8 mouse cellular contexts compared by ENCODE assay signal in genomic region chr11:77497851-77498250, GRCm38 (mm10). TPM values are rescaled to one million over a fixed set of nuclear protein-coding genes. Genes with fewer than 3 reads are reported as not detected.
DNase-seq lines count a peak whose midpoint lies in the region; ATAC-seq lines count a peak whose summit lies in the region.

No protein-coding gene starts in this region.

- H3K4me3 ChIP-seq in kidney, embryonic 14.5 days (ENCODE audit: low read length): no peak overlapping the region
- no peak overlapping the region for H3K4me3 ChIP-seq in forebrain, embryonic 13.5 days
- H3K4me3 ChIP-seq in midbrain, embryonic 14.5 days (replicated peaks; ENCODE audit: low read depth, low read length): no peak overlapping the region

- H3K9me3 ChIP-seq in kidney, embryonic 14.5 days (ENCODE audit: control insufficient read depth, low read length): no peaks in the 10 kb centered on the region
- H3K9me3 ChIP-seq in forebrain, embryonic 13.5 days (replicated peaks): no peaks in the 10 kb centered on the region
- H3K9me3 ChIP-seq in midbrain, embryonic 14.5 days (ENCODE audit: control insufficient read depth, low read length): no peaks in the 10 kb centered on the region

- H3K36me3 ChIP-seq in kidney, embryonic 14.5 days (ENCODE audit: control insufficient read depth, insufficient read depth, low read length): peaks cover 36% of the 10 kb centered on the region
- H3K36me3 ChIP-seq in forebrain, embryonic 13.5 days (ENCODE audit: poor library complexity, severe bottlenecking): peaks cover 39% of the 10 kb centered on the region
- peaks cover 37% of the 10 kb centered on the region for H3K36me3 ChIP-seq in midbrain, embryonic 14.5 days (ENCODE audit: control insufficient read depth, insufficient read depth, low read length)

- no peaks in the 10 kb centered on the region for H3K27me3 ChIP-seq in kidney, embryonic 14.5 days (ENCODE audit: control insufficient read depth, insufficient read depth, low read length)
- H3K27me3 ChIP-seq in forebrain, embryonic 13.5 days: no peaks in the 10 kb centered on the region
- H3K27me3 ChIP-seq in midbrain, embryonic 14.5 days (ENCODE audit: control insufficient read depth, insufficient read depth, low read length): no peaks in the 10 kb centered on the region

- no peak overlapping the region for H3K4me2 ChIP-seq in kidney, embryonic 14.5 days (replicated peaks; ENCODE audit: low read depth, low read length)
- H3K4me2 ChIP-seq in forebrain, embryonic 13.5 days: no peak overlapping the region
- H3K4me2 ChIP-seq in midbrain, embryonic 14.5 days (ENCODE audit: low read length): no peak overlapping the region

- H3K4me1 ChIP-seq in kidney, embryonic 14.5 days (ENCODE audit: control insufficient read depth, insufficient read depth, low read length): peaks cover 38% of the 10 kb centered on the region
- peaks cover 56% of the 10 kb centered on the region for H3K4me1 ChIP-seq in forebrain, embryonic 13.5 days
- H3K4me1 ChIP-seq in midbrain, embryonic 14.5 days (ENCODE audit: control insufficient read depth, insufficient read depth, low read length): peaks cover 29% of the 10 kb centered on the region

- whole genome bisulfite sequencing in kidney, embryonic 14.5 days: 51% methylated on average over 4 of the region's 4 CpGs
- 29% methylated on average over 4 of the region's 4 CpGs for WGBS in forebrain, embryonic 13.5 days
- whole genome bisulfite sequencing in midbrain, embryonic 14.5 days: 35% methylated on average over 3 of the region's 4 CpGs

- no peak overlapping the region for H3K9ac ChIP-seq in kidney, embryonic 14.5 days (ENCODE audit: low read depth, low read length)
- H3K9ac ChIP-seq in forebrain, embryonic 13.5 days: peak overlapping the region; percentile 7; the same call in 1 of the 2 replicates
- H3K9ac ChIP-seq in midbrain, embryonic 14.5 days (replicated peaks; ENCODE audit: low read length): no peak overlapping the region

- no peak for ATAC-seq in kidney, embryonic 14.5 days (ENCODE audit: low FRiP score, low TSS enrichment)
- ATAC-seq in forebrain, embryonic 13.5 days: no peak
- no peak for ATAC-seq in midbrain, embryonic 14.5 days (ENCODE audit: low FRiP score, low TSS enrichment)

- peak overlapping the region; percentile 44; the same call in 1 of the 2 replicates for H3K27ac ChIP-seq in kidney, embryonic 14.5 days (ENCODE audit: low read depth, low read length)
- peak overlapping the region; percentile 44 for H3K27ac ChIP-seq in forebrain, embryonic 13.5 days
- peak overlapping the region; percentile 26; the same call in 1 of the 2 replicates for H3K27ac ChIP-seq in midbrain, embryonic 14.5 days (replicated peaks; ENCODE audit: low read depth, low read length)

- DNase-seq in kidney, adult 8-10 months: no peak
- peak; percentile 73 for DNase-seq in kidney, postnatal 14 days
- DNase-seq in midbrain, embryonic 14.5 days: no peak
- DNase-seq in right cerebral cortex, postnatal 36 days (ENCODE audit: low spot score in 2 of 2): no peak
- DNase-seq in right cerebral cortex, postnatal 25 days: no peak
- no peak for DNase-seq in adrenal gland, postnatal 36 days

RNA-seq across cellular contexts. Expression of gene Git1, which starts 4.5 kb away (rescaled TPM):
- 18.1 and 19.3 TPM in 2 replicates for polyA plus RNA-seq in kidney, embryonic 14.5 days (2014; fragmentation: Nextera tagmentation; extraction: Ambion mirVana)
- 12.9 and 14.6 TPM in 2 replicates for polyA plus RNA-seq in forebrain, embryonic 13.5 days (2015; fragmentation: Nextera tagmentation; extraction: Ambion mirVana)
- polyA plus RNA-seq in midbrain, embryonic 14.5 days (2014; fragmentation: Nextera tagmentation; extraction: Ambion mirVana): 23.1 and 25.1 TPM in 2 replicates
- 10 to 100 TPM; 47.6 to 49.9 TPM for total RNA-seq in adrenal gland, postnatal 36 days (2021)

RNA-seq across cellular contexts. Expression of gene Ankrd13b, which starts 8.4 kb away (rescaled TPM):
- 6.8 and 8.6 TPM in 2 replicates for polyA plus RNA-seq in kidney, embryonic 14.5 days (2014; fragmentation: Nextera tagmentation; extraction: Ambion mirVana)
- polyA plus RNA-seq in forebrain, embryonic 13.5 days (2015; fragmentation: Nextera tagmentation; extraction: Ambion mirVana): 18.0 and 18.7 TPM in 2 replicates
- polyA plus RNA-seq in midbrain, embryonic 14.5 days (2014; fragmentation: Nextera tagmentation; extraction: Ambion mirVana): 42.6 and 43.7 TPM in 2 replicates
- total RNA-seq in adrenal gland, postnatal 36 days (2021): 1 to 10 TPM; 5.8 to 6.7 TPM

RNA-seq across cellular contexts. Expression of gene Abhd15, which starts 17.1 kb away (rescaled TPM):
- 1.4 and 2.6 TPM in 2 replicates for polyA plus RNA-seq in kidney, embryonic 14.5 days (2014; fragmentation: Nextera tagmentation; extraction: Ambion mirVana)
- polyA plus RNA-seq in forebrain, embryonic 13.5 days (2015; fragmentation: Nextera tagmentation; extraction: Ambion mirVana): 3.0 and 3.8 TPM in 2 replicates
- 1.8 and 2.0 TPM in 2 replicates for polyA plus RNA-seq in midbrain, embryonic 14.5 days (2014; fragmentation: Nextera tagmentation; extraction: Ambion mirVana)
- 10 to 100 TPM; 12.6 to 14.0 TPM for total RNA-seq in adrenal gland, postnatal 36 days (2021)

RNA-seq across cellular contexts. Expression of gene Trp53i13, which starts 17.9 kb away (rescaled TPM):
- polyA plus RNA-seq in kidney, embryonic 14.5 days (2014; fragmentation: Nextera tagmentation; extraction: Ambion mirVana): 36.9 and 37.4 TPM in 2 replicates
- polyA plus RNA-seq in forebrain, embryonic 13.5 days (2015; fragmentation: Nextera tagmentation; extraction: Ambion mirVana): 19.7 and 20.9 TPM in 2 replicates
- 11.7 and 12.0 TPM in 2 replicates for polyA plus RNA-seq in midbrain, embryonic 14.5 days (2014; fragmentation: Nextera tagmentation; extraction: Ambion mirVana)
- 10 to 100 TPM in 1 of 2 experiments, 1 to 10 TPM in 1; 9.4 to 10.1 TPM for total RNA-seq in adrenal gland, postnatal 36 days (2021)

RNA-seq across cellular contexts. Expression of gene Gm10392, which starts 21.1 kb away (rescaled TPM):
- polyA plus RNA-seq in kidney, embryonic 14.5 days (2014; fragmentation: Nextera tagmentation; extraction: Ambion mirVana): not detected in 2 replicates
- polyA plus RNA-seq in forebrain, embryonic 13.5 days (2015; fragmentation: Nextera tagmentation; extraction: Ambion mirVana): 0.12 and 0.16 TPM in 2 replicates
- not detected in 2 replicates for polyA plus RNA-seq in midbrain, embryonic 14.5 days (2014; fragmentation: Nextera tagmentation; extraction: Ambion mirVana)
- total RNA-seq in adrenal gland, postnatal 36 days (2021): not detected
